Mouse (Mus musculus): ENCODE measurements around the gene Ninl. TPM values are rescaled to one million over a fixed set of nuclear protein-coding genes. Genes with fewer than 3 reads are reported as not detected.

The Ninl gene
- total and polyA plus RNA-seq, 3 experiments, result 3.6 to 7.5 (median 5.6) TPM

DNA sequence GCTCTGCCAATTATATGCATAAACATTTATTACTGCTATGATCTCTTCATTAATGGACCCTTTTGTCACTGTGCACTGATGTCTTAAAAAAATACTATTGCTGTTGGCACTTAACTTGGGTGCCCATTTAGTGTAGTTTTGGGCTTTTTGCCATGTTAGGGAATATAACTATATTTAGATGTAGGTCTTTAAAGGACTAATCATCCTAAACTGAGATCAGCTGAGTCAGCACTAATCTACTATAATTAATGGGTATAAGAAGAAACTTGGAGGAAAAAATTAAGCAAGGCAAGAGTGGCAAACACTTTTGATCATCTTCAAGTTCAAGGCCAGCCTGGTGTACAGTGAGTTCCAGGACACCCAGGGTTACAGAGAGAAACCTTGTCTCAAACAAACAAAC is 152.9 kb downstream of the Ninl start:
- Histone ChIP-seq H3K4me1 (ENCODE audit: insufficient read depth, low read depth, low read length) (no peaks in the 10 kb centered on the region; the same call in 1 of the 2 replicates), H3K4me3 (ENCODE audit: low read depth, low read length) (no peak overlapping the region), H3K27me3 (ENCODE audit: insufficient read depth, low read length) (no peaks in the 10 kb centered on the region), H3K9me3 (replicated peaks) (no peaks in the 10 kb centered on the region), H3K36me3 (replicated peaks) (peaks cover 30% of the 10 kb centered on the region)
- TF ChIP-seq GATA1 (IDR thresholded peaks at IDR 0.05; ENCODE audit: borderline replicate concordance, low read length), result no peak
- TF ChIP-seq TAL1 (conservative IDR thresholded peaks at IDR 0.05; ENCODE audit: low read depth, low read length), result no peak
- no peak for TF ChIP-seq POLR2AphosphoS5 (IDR thresholded peaks at IDR 0.05; ENCODE audit: insufficient replicate concordance, low read depth, low read length)
- TF ChIP-seq CTCF (IDR thresholded peaks at IDR 0.05; ENCODE audit: low read depth, low read length), result no peak
- no peak for TF ChIP-seq GATA2 (IDR thresholded peaks at IDR 0.05; ENCODE audit: borderline replicate concordance, low read depth, low read length)
- ATAC-seq (ENCODE audit: extremely low read depth, insufficient number of reproducible peaks, low FRiP score, poor library complexity, severe bottlenecking) (no peak), DNase-seq (ENCODE audit: low spot score) (no peak)

DNA sequence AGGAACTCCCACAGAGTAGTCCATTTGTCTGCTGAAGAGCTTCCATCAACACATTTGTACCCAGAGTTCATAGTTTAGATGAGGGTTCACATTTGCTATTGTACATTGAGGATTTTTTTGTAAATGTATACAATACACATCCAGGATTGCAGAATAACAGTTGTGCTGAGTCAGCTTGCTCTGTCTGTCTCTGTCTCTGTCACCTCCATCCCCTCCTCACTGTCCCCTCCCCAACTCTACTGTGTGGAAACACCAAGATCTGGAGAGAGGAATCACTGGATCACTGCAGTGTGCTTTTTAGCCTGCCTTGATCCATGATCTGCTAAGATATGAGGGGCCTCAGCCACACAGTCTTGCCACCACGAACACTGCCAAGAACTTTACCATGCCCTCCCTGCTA is 153.4 kb downstream of the Ninl start:
- 0 out of 2 replicates have a peak, but pooled peaks have one; percentile 22 for ATAC-seq (ENCODE audit: extremely low read depth, insufficient number of reproducible peaks, low FRiP score, poor library complexity, severe bottlenecking)

DNA sequence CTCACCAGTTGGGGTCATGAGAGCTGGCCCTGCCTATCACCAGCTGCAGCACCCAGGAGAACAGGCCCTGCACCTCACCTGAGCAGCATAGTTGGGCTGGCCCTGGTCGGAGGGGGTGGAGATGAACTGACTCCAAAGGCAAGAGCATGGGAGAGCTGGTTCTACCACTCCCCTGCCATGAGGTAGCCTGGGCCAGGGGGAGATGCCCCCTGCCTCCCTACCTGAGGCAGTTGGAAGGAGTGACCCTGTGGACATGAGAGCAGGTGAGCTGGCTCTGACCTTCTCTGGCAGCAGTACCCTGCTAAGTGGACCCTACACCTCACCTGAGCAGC is 154.4 kb downstream of the Ninl start:
- H3K4me3 ChIP-seq (ENCODE audit: low read depth, low read length), result no peak overlapping the region
- no peaks in the 10 kb centered on the region; the same call in 1 of the 2 replicates for H3K4me1 ChIP-seq (ENCODE audit: insufficient read depth, low read depth, low read length)
- ATAC-seq (ENCODE audit: extremely low read depth, insufficient number of reproducible peaks, low FRiP score, poor library complexity, severe bottlenecking) (no peak), DNase-seq (ENCODE audit: low spot score) (no peak)
- peaks cover 27% of the 10 kb centered on the region for H3K36me3 ChIP-seq (replicated peaks)
- TF ChIP-seq CTCF (IDR thresholded peaks at IDR 0.05; ENCODE audit: low read depth, low read length) (no peak), TAL1 (conservative IDR thresholded peaks at IDR 0.05; ENCODE audit: low read depth, low read length) (no peak), POLR2AphosphoS5 (IDR thresholded peaks at IDR 0.05; ENCODE audit: insufficient replicate concordance, low read depth, low read length) (no peak), GATA2 (IDR thresholded peaks at IDR 0.05; ENCODE audit: borderline replicate concordance, low read depth, low read length) (no peak), GATA1 (IDR thresholded peaks at IDR 0.05; ENCODE audit: borderline replicate concordance, low read length) (no peak)
- H3K27me3 ChIP-seq (ENCODE audit: insufficient read depth, low read length), result no peaks in the 10 kb centered on the region
- H3K9me3 ChIP-seq (replicated peaks), result no peaks in the 10 kb centered on the region

More for the DNA sequence above, 153.4 kb downstream of the Ninl start:
- no peaks in the 10 kb centered on the region; the same call in 1 of the 2 replicates for H3K4me1 ChIP-seq (ENCODE audit: insufficient read depth, low read depth, low read length)
- H3K36me3 ChIP-seq (replicated peaks), result peaks cover 32% of the 10 kb centered on the region
- H3K27me3 ChIP-seq (ENCODE audit: insufficient read depth, low read length), result no peaks in the 10 kb centered on the region
- H3K9me3 ChIP-seq (replicated peaks), result no peaks in the 10 kb centered on the region
- no peak for TF ChIP-seq GATA2 (IDR thresholded peaks at IDR 0.05; ENCODE audit: borderline replicate concordance, low read depth, low read length)
- no peak overlapping the region for H3K4me3 ChIP-seq (ENCODE audit: low read depth, low read length)
- DNase-seq (ENCODE audit: low spot score), result no peak

Other genes starting within 250 kb of the Ninl start
- gene Abhd12, start 134.6 kb downstream of the Ninl start, total RNA-seq (2014; fragmentation: Nextera tagmentation), result 17.2 and 23.9 TPM in 2 replicates
- 24.5 and 51.1 TPM in 2 replicates for gene Abhd12, start 134.6 kb downstream of the Ninl start, total RNA-seq (2017)
- gene Abhd12, start 134.6 kb downstream of the Ninl start, polyA plus RNA-seq (2012), result 23.9 and 25.6 TPM in 2 replicates
- gene Gins1, start 134.0 kb downstream of the Ninl start, total RNA-seq (2014; fragmentation: Nextera tagmentation), result 34.8 and 41.6 TPM in 2 replicates
- 92.8 and 104 TPM in 2 replicates for gene Gins1, start 134.0 kb downstream of the Ninl start, total RNA-seq (2017)
- gene Gins1, start 134.0 kb downstream of the Ninl start, polyA plus RNA-seq (2012), result 21.0 and 24.0 TPM in 2 replicates
- 24.9 and 25.5 TPM in 2 replicates for gene Nanp, start within 50 bp of the Ninl start, total RNA-seq (2014; fragmentation: Nextera tagmentation)
- 31.0 and 39.3 TPM in 2 replicates for gene Nanp, start within 50 bp of the Ninl start, total RNA-seq (2017)
- gene Nanp, start within 50 bp of the Ninl start, polyA plus RNA-seq (2012), result 20.0 and 22.1 TPM in 2 replicates
- gene Gm14151, start 53.0 kb upstream of the Ninl start, total RNA-seq (2014; fragmentation: Nextera tagmentation), result not detected in 2 replicates
- 0.27 TPM in 1 of 2 replicates, not detected in the other for gene Gm14151, start 53.0 kb upstream of the Ninl start, total RNA-seq (2017)
- not detected in 2 replicates for gene Gm14151, start 53.0 kb upstream of the Ninl start, polyA plus RNA-seq (2012)
- not detected in 2 replicates for gene Gm14147, start 58.9 kb upstream of the Ninl start, total RNA-seq (2014; fragmentation: Nextera tagmentation)
- 0.17 TPM in 1 of 2 replicates, not detected in the other for gene Gm14147, start 58.9 kb upstream of the Ninl start, total RNA-seq (2017)
- not detected in 2 replicates for gene Gm14147, start 58.9 kb upstream of the Ninl start, polyA plus RNA-seq (2012)